Mouse (Mus musculus): ENCODE data around the gene Cyp4f39.

- TF ChIP-seq CTCF (conservative IDR thresholded peaks at IDR 0.05; ENCODE audit: low read length) = no peak
- no peak for TF ChIP-seq POU5F1 (IDR thresholded peaks at IDR 0.05; ENCODE audit: borderline replicate concordance, low read length)
- no peak for TF ChIP-seq NANOG (IDR thresholded peaks at IDR 0.05; ENCODE audit: borderline replicate concordance, low read length)
These were observed 81.5 kb downstream of the Cyp4f39 start for GRCm38 (mm10) chr17:32534068-32534467.
